Mouse (Mus musculus) hindbrain, embryonic 11.5 days (tissue): ENCODE data around the gene Rbm6. TPM values are rescaled to one million over a fixed set of nuclear protein-coding genes. Genes with fewer than 3 reads are reported as not detected.

Source experiments
- ATAC-seq: fragments of 200-750 bp; cut with Nextera tagmentation; 2 replicates; pipeline ENCODE4 v1.8.0; 2017; ENCODE audit warnings: mild to moderate bottlenecking, moderate TSS enrichment, moderate library complexity; ENCODE audit not compliant: low FRiP score
- DNase-seq: peaks from one replicate; pipeline ENCODE4 v3.0.0-alpha.2; 2015; ENCODE audit warnings: low spot score
- H3K27ac ChIP-seq: fragments of 300-500 bp; sonication (generic); 2 replicates; pipeline ENCODE4 v1.5.1; 2014; ENCODE audit warnings: mild to moderate bottlenecking, low read depth, low read length
- H3K27me3 ChIP-seq: fragments of 300-500 bp; sonication (generic); 2 replicates; pipeline ENCODE4 v1.6.1; 2014; ENCODE audit warnings: mild to moderate bottlenecking, low read length, moderate library complexity, mixed read lengths; ENCODE audit not compliant: control insufficient read depth, insufficient read depth
- H3K36me3 ChIP-seq: fragments of 300-500 bp; sonication (generic); 2 replicates; pipeline ENCODE4 v1.6.1; 2014; ENCODE audit warnings: mild to moderate bottlenecking, low read length, moderate library complexity, mixed read lengths; ENCODE audit not compliant: control insufficient read depth, insufficient read depth
- H3K4me1 ChIP-seq: fragments of 300-500 bp; sonication (generic); replicated peaks from 2 replicates; pipeline ENCODE4 v1.6.1; 2014; ENCODE audit warnings: low read length, mixed read lengths; ENCODE audit not compliant: control insufficient read depth, insufficient read depth
- H3K4me2 ChIP-seq: fragments of 300-500 bp; sonication (generic); replicated peaks from 2 replicates; pipeline ENCODE4 v1.6.1; 2014; ENCODE audit warnings: mild to moderate bottlenecking, low read depth, low read length
- H3K4me3 ChIP-seq: fragments of 300-500 bp; sonication (generic); 2 replicates; pipeline ENCODE4 v1.5.1; 2014; ENCODE audit warnings: low read depth, low read length
- H3K9ac ChIP-seq: fragments of 300-500 bp; sonication (generic); 2 replicates; pipeline ENCODE4 v1.6.1; 2014; ENCODE audit warnings: low read depth, low read length
- H3K9me3 ChIP-seq: fragments of 300-500 bp; sonication (generic); 2 replicates; pipeline ENCODE4 v1.6.1; 2016; ENCODE audit warnings: low read length; ENCODE audit not compliant: control insufficient read depth
- whole genome bisulfite sequencing: fragments of 180-500 bp; shearing (Covaris S2); extraction: QIAGEN DNeasy Blood & Tissue Kit; methylation state at CpG from one replicate; pipeline ENCODE4 v1.1.7; 2014; 5-methylcytosine and 5-hydroxymethylcytosine counted together
- polyA plus RNA-seq: library from polyadenylated mRNA; unstranded; fragments of >200 nt; fragmentation: Nextera tagmentation; extraction: Ambion mirVana; gene quantifications from 2 replicates; pipeline ENCODE4 v1.2.1, GENCODE M21; 2014

Rbm6 gene
- polyA plus RNA-seq, 1 experiment from 2014 or later: 114 TPM

DNA sequence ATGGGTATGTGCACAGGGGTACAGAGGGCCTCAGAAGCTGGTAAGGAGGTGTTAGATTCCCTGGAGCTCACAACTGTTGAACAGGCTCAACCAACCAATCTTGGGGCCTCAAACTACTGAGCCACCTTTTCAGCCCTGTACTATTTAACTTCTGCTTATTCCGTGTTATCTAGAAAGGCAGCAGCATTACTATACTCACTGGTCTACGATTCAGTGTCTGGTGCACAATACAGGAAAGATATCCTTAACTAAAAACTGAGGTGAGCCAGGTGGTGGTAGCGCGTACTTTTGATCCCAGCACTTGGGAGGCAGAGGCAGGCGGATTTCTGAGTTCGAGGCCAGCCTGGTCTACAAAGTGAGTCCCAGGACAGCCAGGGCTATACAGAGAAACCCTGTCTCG is 24.1 kb downstream of the Rbm6 start:
- DNase-seq (no peak), ATAC-seq (no peak)
- H3K27me3 ChIP-seq: no peaks in the 10 kb centered on the region
- H3K4me1 ChIP-seq: no peaks in the 10 kb centered on the region
- no peak overlapping the region for H3K9ac ChIP-seq
- no peaks in the 10 kb centered on the region for H3K9me3 ChIP-seq
- WGBS: 95% methylated on average over 7 of the region's 7 CpGs
- no peaks in the 10 kb centered on the region for H3K36me3 ChIP-seq
- no peak overlapping the region for H3K4me2 ChIP-seq
- no peak overlapping the region for H3K27ac ChIP-seq
- no peak overlapping the region for H3K4me3 ChIP-seq

DNA sequence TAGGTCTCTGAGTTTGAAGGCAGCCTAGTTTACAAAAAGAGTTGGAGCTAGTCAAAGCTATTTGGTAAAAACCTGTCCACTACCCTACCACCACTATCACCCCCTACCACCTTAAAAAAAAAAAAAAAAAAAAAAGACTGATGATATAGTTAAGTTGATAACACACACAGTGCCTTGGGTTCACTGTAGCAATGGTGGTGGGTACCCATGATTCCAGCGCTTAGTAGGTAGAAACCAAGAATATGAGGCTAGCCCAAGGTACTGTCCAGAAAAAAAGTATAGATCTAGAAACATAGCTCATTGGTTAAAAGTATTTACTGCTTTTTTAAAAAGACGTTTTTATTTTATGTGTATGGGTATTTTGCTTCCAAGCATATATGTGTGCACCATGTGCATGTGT is 30.3 kb downstream of the Rbm6 start:
- no peaks in the 10 kb centered on the region for H3K4me1 ChIP-seq
- no peak overlapping the region for H3K4me3 ChIP-seq
- no peak for ATAC-seq
- no peak overlapping the region for H3K27ac ChIP-seq
- WGBS: 94% methylated on average over 2 of the region's 2 CpGs
- H3K9ac ChIP-seq: no peak overlapping the region
- no peak overlapping the region for H3K4me2 ChIP-seq
- H3K36me3 ChIP-seq: no peaks in the 10 kb centered on the region
- no peaks in the 10 kb centered on the region for H3K27me3 ChIP-seq
- DNase-seq: no peak
- no peaks in the 10 kb centered on the region for H3K9me3 ChIP-seq

DNA sequence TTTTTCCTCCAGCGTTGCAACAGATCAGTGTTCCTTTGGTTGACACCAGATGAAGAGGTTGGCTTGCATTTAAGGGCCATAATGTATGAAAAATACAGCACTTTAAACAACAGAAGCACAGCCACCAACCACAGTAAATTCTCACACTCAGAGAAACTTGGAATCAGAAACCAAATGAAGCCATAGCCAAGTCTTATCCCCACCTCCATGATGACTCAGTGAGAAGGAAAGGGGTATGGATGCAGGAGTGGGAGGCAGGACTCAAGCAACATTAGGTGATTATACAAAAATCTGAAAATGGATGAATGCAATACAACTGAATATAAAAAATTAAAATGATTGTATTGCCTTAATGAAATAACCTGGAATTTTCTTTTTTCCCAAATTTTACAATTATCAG is 34.2 kb downstream of the Rbm6 start:
- no peaks in the 10 kb centered on the region for H3K27me3 ChIP-seq
- H3K4me1 ChIP-seq: no peaks in the 10 kb centered on the region
- H3K4me3 ChIP-seq: no peak overlapping the region
- H3K9me3 ChIP-seq: no peaks in the 10 kb centered on the region
- WGBS: 95% methylated on average over 1 of the region's 1 CpGs
- no peak overlapping the region for H3K4me2 ChIP-seq
- DNase-seq (no peak), ATAC-seq (no peak)
- H3K27ac ChIP-seq: no peak overlapping the region
- no peak overlapping the region for H3K9ac ChIP-seq
- no peaks in the 10 kb centered on the region for H3K36me3 ChIP-seq

DNA sequence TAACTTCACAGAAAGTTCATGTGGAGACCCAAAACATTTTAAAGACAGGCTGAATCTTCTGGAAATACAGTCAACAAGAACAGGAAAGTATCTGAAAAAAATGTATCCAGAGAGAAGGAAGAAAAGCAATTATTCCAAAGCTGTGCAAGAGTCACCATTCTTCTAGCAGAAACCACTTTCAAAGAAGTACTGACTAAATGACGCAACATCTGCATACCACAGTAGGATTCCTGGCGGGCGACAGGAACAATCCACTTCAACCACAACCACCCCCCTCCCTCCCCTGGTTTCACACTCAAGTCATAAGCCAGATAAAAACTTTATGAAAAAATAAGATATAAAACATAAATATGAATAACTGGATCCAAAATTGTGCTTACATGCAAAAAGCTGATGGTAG is 39.2 kb downstream of the Rbm6 start:
- Histone ChIP-seq H3K4me1 (no peaks in the 10 kb centered on the region), H3K9me3 (no peaks in the 10 kb centered on the region), H3K36me3 (no peaks in the 10 kb centered on the region; the same call in 1 of the 2 replicates), H3K4me3 (no peak overlapping the region), H3K9ac (no peak overlapping the region), H3K27ac (no peak overlapping the region), H3K27me3 (no peaks in the 10 kb centered on the region), H3K4me2 (no peak overlapping the region)
- 92% methylated on average over 3 of the region's 3 CpGs for WGBS
- no peak for ATAC-seq
- DNase-seq: no peak

DNA sequence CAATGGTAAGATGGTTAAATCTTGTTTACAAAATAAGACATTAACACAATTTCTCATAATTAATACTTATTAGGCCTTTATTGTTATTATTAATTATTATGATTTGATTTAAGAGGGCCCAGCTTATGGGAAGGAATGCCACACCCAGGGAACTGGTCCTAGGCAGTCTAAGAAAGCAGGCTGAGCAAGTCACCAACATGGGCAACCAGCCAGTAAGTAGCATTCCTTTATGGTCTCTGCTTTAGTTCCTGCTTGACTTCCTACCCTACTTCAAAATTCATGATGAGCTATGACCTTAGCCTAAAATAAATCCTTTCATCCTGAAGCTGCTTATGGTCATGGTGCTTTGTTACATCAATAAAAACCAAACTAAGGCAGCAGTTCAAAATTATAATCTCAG is 41.3 kb downstream of the Rbm6 start:
- Histone ChIP-seq H3K36me3 (no peaks in the 10 kb centered on the region; the same call in 1 of the 2 replicates), H3K27ac (no peak overlapping the region), H3K9me3 (no peaks in the 10 kb centered on the region), H3K4me3 (no peak overlapping the region), H3K4me1 (no peaks in the 10 kb centered on the region), H3K9ac (no peak overlapping the region), H3K4me2 (no peak overlapping the region), H3K27me3 (no peaks in the 10 kb centered on the region)
- no peak for DNase-seq
- no peak for ATAC-seq

DNA sequence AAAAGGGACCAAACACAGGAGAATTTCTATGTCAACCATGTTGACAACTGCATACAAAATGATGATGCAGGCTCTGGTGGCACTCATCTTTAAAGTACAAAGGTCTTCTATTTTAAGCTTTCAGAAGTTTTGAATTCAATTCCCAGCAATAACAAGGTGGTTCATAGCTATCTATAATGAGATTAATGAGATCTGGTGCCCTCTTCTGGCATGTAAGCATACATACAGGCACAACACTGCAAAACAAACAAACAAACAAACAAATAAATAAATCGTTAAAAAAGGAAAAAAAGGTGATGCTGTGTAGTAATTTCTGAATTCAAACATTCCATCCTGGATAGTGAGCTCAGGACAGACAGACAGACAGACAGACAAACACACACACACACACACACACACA is 60.9 kb downstream of the Rbm6 start:
- Histone ChIP-seq H3K27me3 (no peaks in the 10 kb centered on the region), H3K4me1 (no peaks in the 10 kb centered on the region), H3K9ac (no peak overlapping the region), H3K4me2 (no peak overlapping the region), H3K9me3 (no peaks in the 10 kb centered on the region), H3K27ac (no peak overlapping the region), H3K36me3 (0 out of 2 replicates have a peak, but pooled peaks cover 3% of the 10 kb centered on the region), H3K4me3 (no peak overlapping the region)
- no peak for ATAC-seq
- whole genome bisulfite sequencing: 85% methylated on average over 1 of the region's 1 CpGs
- DNase-seq: no peak

DNA sequence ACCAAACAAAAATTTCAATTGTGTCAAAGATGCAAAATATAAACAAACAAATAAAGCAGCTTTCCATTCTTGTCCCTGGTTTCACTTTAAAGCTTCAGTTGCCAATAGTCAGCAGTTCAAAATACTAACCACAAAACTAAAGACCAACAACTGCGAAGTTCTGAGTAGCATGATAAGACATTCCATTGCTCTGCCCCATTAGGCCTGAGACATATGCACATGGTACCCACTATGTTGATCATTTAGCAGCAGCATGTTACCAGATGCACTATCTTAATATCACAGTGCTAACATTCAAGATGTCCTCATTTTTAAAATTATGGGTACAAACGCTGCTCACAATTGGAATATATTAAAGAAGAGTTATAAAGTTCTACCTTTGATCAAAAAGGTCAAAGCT is 62.1 kb downstream of the Rbm6 start:
- ATAC-seq (no peak), DNase-seq (no peak)
- H3K27ac ChIP-seq: no peak overlapping the region
- 96% methylated on average over 2 of the region's 2 CpGs for WGBS
- no peaks in the 10 kb centered on the region for H3K36me3 ChIP-seq
- H3K4me1 ChIP-seq: no peaks in the 10 kb centered on the region
- H3K27me3 ChIP-seq: no peaks in the 10 kb centered on the region
- H3K9me3 ChIP-seq: no peaks in the 10 kb centered on the region
- no peak overlapping the region for H3K4me3 ChIP-seq
- H3K9ac ChIP-seq: no peak overlapping the region
- no peak overlapping the region for H3K4me2 ChIP-seq

DNA sequence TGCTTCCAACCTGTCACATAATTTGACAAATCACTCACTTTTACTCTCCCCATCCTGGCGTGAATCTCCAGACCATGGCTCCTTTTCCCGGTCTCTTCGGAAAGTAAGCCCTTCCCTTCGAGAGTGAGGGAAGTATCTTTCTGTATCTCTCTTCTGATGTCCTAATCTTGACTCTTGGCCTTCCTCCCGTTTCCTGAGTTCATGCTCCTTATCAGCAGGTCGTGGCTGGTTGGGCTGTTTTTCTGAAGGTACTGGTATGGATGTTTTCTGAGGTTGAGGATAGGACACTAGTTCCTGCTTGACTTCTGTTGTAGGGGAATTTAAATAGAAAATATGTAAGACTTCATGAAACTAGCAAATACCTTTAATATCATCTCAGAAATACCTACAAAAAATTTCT is 81.3 kb downstream of the Rbm6 start:
- H3K4me2 ChIP-seq: no peak overlapping the region
- H3K9me3 ChIP-seq: no peaks in the 10 kb centered on the region
- no peaks in the 10 kb centered on the region for H3K4me1 ChIP-seq
- DNase-seq (no peak), ATAC-seq (no peak)
- WGBS: 84% methylated on average over 6 of the region's 6 CpGs
- no peak overlapping the region for H3K9ac ChIP-seq
- H3K36me3 ChIP-seq: 0 out of 2 replicates have a peak, but pooled peaks cover 6% of the 10 kb centered on the region
- H3K4me3 ChIP-seq: no peak overlapping the region
- H3K27ac ChIP-seq: no peak overlapping the region
- no peaks in the 10 kb centered on the region for H3K27me3 ChIP-seq

DNA sequence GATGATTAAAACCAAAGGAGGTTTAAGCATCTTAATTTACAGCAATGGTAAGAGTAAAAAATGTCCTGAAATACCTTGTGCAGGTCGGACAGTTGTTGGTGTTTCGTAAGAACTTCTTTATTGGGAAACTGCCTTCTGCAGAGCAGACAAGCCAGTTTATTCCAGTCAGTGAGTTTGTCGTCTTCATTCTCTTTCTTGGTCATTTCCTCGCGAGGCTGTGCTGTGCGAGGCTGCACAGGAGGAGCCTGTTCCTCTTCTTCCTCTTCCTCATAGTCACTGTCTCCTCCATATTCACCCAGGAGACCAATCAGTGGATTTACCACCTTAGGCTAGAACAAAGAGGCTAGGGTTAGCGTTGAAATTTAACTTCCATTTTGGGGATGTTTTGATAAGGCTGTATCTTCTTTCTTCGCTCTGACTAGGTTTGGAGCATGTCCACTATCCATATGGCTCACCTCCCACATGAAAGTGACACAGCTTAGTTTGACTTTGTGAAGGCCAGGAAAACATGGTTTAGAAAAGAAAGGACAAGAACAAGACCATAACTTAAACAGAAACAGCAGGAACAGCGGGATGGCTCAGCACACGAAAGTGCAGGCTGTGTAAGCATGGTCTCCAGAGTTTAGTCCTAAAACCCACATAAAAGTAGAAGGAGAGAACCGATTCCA is 90.4 kb downstream of the Rbm6 start:
- no peaks in the 10 kb centered on the region for H3K27me3 ChIP-seq
- no peak for ATAC-seq
- no peak overlapping the region for H3K9ac ChIP-seq
- no peak overlapping the region for H3K4me3 ChIP-seq
- H3K27ac ChIP-seq: no peak overlapping the region
- 94% methylated on average over 11 of the region's 11 CpGs for WGBS
- H3K36me3 ChIP-seq: peaks cover 22% of the 10 kb centered on the region
- H3K9me3 ChIP-seq: no peaks in the 10 kb centered on the region
- no peaks in the 10 kb centered on the region for H3K4me1 ChIP-seq
- no peak for DNase-seq
- no peak overlapping the region for H3K4me2 ChIP-seq
